Mouse (Mus musculus): Measurements from ENCODE around the gene Fmnl1. TPM values are rescaled to one million over a fixed set of nuclear protein-coding genes. Genes with fewer than 3 reads are reported as not detected.

The Fmnl1 gene
- polyA plus RNA-seq, 1 experiment from 2014 or later: 7.6 TPM

GRCm38 (mm10) chr11:103192956-103193824, 22.3 kb downstream of the Fmnl1 start:
- under 1% methylated on average over 30 of the region's 44 CpGs for WGBS
- H3K27ac ChIP-seq (ENCODE audit: low read depth, low read length): no peak overlapping the region
- peak; percentile 55 for ATAC-seq

GRCm38 (mm10) chr11:103193825-103194168, 22.9 kb downstream of the Fmnl1 start:
- peaks cover 15% of the 10 kb centered on the region for H3K4me1 ChIP-seq (ENCODE audit: control insufficient read depth, insufficient read depth, low read depth, low read length)
- ATAC-seq: no peak
- 39% methylated on average over 9 of the region's 9 CpGs for WGBS
- peaks cover 11% of the 10 kb centered on the region for H3K36me3 ChIP-seq (ENCODE audit: control insufficient read depth, insufficient read depth, low read length)
- no peak overlapping the region for H3K9ac ChIP-seq (ENCODE audit: low read depth, low read length)
- no peaks in the 10 kb centered on the region for H3K9me3 ChIP-seq (ENCODE audit: control insufficient read depth, low read length)
- no peak overlapping the region for H3K4me3 ChIP-seq (ENCODE audit: low read length)
- peaks cover 66% of the 10 kb centered on the region for H3K27me3 ChIP-seq (replicated peaks; ENCODE audit: control insufficient read depth, insufficient read depth, low read length)
- H3K27ac ChIP-seq (ENCODE audit: low read depth, low read length): no peak overlapping the region
- H3K4me2 ChIP-seq (ENCODE audit: low read length): no peak overlapping the region

More at GRCm38 (mm10) chr11:103192956-103193824, 22.3 kb downstream of the Fmnl1 start:
- Histone ChIP-seq H3K4me2 (ENCODE audit: low read length) (peak overlapping the region; percentile 45), H3K9me3 (ENCODE audit: control insufficient read depth, low read length) (no peaks in the 10 kb centered on the region), H3K4me1 (ENCODE audit: control insufficient read depth, insufficient read depth, low read depth, low read length) (peaks cover 10% of the 10 kb centered on the region), H3K4me3 (ENCODE audit: low read length) (peak overlapping the region; percentile 30), H3K36me3 (ENCODE audit: control insufficient read depth, insufficient read depth, low read length) (peaks cover 11% of the 10 kb centered on the region), H3K9ac (ENCODE audit: low read depth, low read length) (peak overlapping the region; percentile 33), H3K27me3 (replicated peaks; ENCODE audit: control insufficient read depth, insufficient read depth, low read length) (peaks cover 65% of the 10 kb centered on the region)

- H3K9ac ChIP-seq (ENCODE audit: low read depth, low read length): no peak overlapping the region
- WGBS: 85% methylated on average over 18 of the region's 18 CpGs
- H3K27me3 ChIP-seq (replicated peaks; ENCODE audit: control insufficient read depth, insufficient read depth, low read length): peaks cover 64% of the 10 kb centered on the region
- ATAC-seq: no peak
- peaks cover 7% of the 10 kb centered on the region for H3K36me3 ChIP-seq (ENCODE audit: control insufficient read depth, insufficient read depth, low read length)
- H3K9me3 ChIP-seq (ENCODE audit: control insufficient read depth, low read length): no peaks in the 10 kb centered on the region
- no peak overlapping the region for H3K4me2 ChIP-seq (ENCODE audit: low read length)
- H3K27ac ChIP-seq (ENCODE audit: low read depth, low read length): no peak overlapping the region
- no peak overlapping the region for H3K4me3 ChIP-seq (ENCODE audit: low read length)
- peaks cover 19% of the 10 kb centered on the region for H3K4me1 ChIP-seq (ENCODE audit: control insufficient read depth, insufficient read depth, low read depth, low read length)
These were observed 24.3 kb downstream of the Fmnl1 start for GRCm38 (mm10) chr11:103195236-103195635.

GRCm38 (mm10) chr11:103195656-103196055, 24.7 kb downstream of the Fmnl1 start:
- peaks cover 61% of the 10 kb centered on the region for H3K27me3 ChIP-seq (replicated peaks; ENCODE audit: control insufficient read depth, insufficient read depth, low read length)
- no peak overlapping the region for H3K9ac ChIP-seq (ENCODE audit: low read depth, low read length)
- no peak overlapping the region for H3K4me3 ChIP-seq (ENCODE audit: low read length)
- no peak overlapping the region for H3K27ac ChIP-seq (ENCODE audit: low read depth, low read length)
- no peak for ATAC-seq
- peaks cover 7% of the 10 kb centered on the region for H3K36me3 ChIP-seq (ENCODE audit: control insufficient read depth, insufficient read depth, low read length)
- WGBS: 84% methylated on average over 5 of the region's 5 CpGs
- no peaks in the 10 kb centered on the region for H3K9me3 ChIP-seq (ENCODE audit: control insufficient read depth, low read length)
- no peak overlapping the region for H3K4me2 ChIP-seq (ENCODE audit: low read length)
- peaks cover 19% of the 10 kb centered on the region for H3K4me1 ChIP-seq (ENCODE audit: control insufficient read depth, insufficient read depth, low read depth, low read length)

GRCm38 (mm10) chr11:103197340-103197739, 26.4 kb downstream of the Fmnl1 start:
- Histone ChIP-seq H3K9ac (ENCODE audit: low read depth, low read length) (no peak overlapping the region), H3K36me3 (ENCODE audit: control insufficient read depth, insufficient read depth, low read length) (peaks cover 7% of the 10 kb centered on the region), H3K4me1 (ENCODE audit: control insufficient read depth, insufficient read depth, low read depth, low read length) (peaks cover 24% of the 10 kb centered on the region), H3K4me3 (ENCODE audit: low read length) (no peak overlapping the region), H3K9me3 (ENCODE audit: control insufficient read depth, low read length) (no peaks in the 10 kb centered on the region), H3K27ac (ENCODE audit: low read depth, low read length) (no peak overlapping the region), H3K27me3 (replicated peaks; ENCODE audit: control insufficient read depth, insufficient read depth, low read length) (peaks cover 48% of the 10 kb centered on the region), H3K4me2 (ENCODE audit: low read length) (no peak overlapping the region)
- ATAC-seq: no peak
- WGBS: 95% methylated on average over 4 of the region's 4 CpGs

- H3K9ac ChIP-seq (ENCODE audit: low read depth, low read length): no peak overlapping the region; the same call in 1 of the 2 replicates
These were observed 27.4 kb downstream of the Fmnl1 start for GRCm38 (mm10) chr11:103198339-103198738.

GRCm38 (mm10) chr11:103198911-103199803, 28.2 kb downstream of the Fmnl1 start:
- H3K4me3 ChIP-seq (ENCODE audit: low read length): peak overlapping the region; percentile 50
- WGBS: 2% methylated on average over 55 of the region's 59 CpGs
- no peaks in the 10 kb centered on the region for H3K9me3 ChIP-seq (ENCODE audit: control insufficient read depth, low read length)
- H3K36me3 ChIP-seq (ENCODE audit: control insufficient read depth, insufficient read depth, low read length): peaks cover 7% of the 10 kb centered on the region
- H3K9ac ChIP-seq (ENCODE audit: low read depth, low read length): peak overlapping the region; percentile 72
- H3K4me1 ChIP-seq (ENCODE audit: control insufficient read depth, insufficient read depth, low read depth, low read length): peaks cover 17% of the 10 kb centered on the region
- H3K4me2 ChIP-seq (ENCODE audit: low read length): peak overlapping the region; percentile 88
- peaks cover 34% of the 10 kb centered on the region for H3K27me3 ChIP-seq (replicated peaks; ENCODE audit: control insufficient read depth, insufficient read depth, low read length)
- peak overlapping the region; percentile 4; the same call in 1 of the 2 replicates for H3K27ac ChIP-seq (ENCODE audit: low read depth, low read length)
- peak; percentile 83 for ATAC-seq

More at GRCm38 (mm10) chr11:103198339-103198738, 27.4 kb downstream of the Fmnl1 start:
- peaks cover 41% of the 10 kb centered on the region for H3K27me3 ChIP-seq (replicated peaks; ENCODE audit: control insufficient read depth, insufficient read depth, low read length)
- no peak for ATAC-seq
- peak overlapping the region; percentile 50; the same call in 1 of the 2 replicates for H3K4me3 ChIP-seq (ENCODE audit: low read length)
- 6% methylated on average over 13 of the region's 16 CpGs for WGBS
- peak overlapping the region; percentile 88 for H3K4me2 ChIP-seq (ENCODE audit: low read length)
- no peaks in the 10 kb centered on the region for H3K9me3 ChIP-seq (ENCODE audit: control insufficient read depth, low read length)
- H3K4me1 ChIP-seq (ENCODE audit: control insufficient read depth, insufficient read depth, low read depth, low read length): peaks cover 17% of the 10 kb centered on the region
- no peak overlapping the region for H3K27ac ChIP-seq (ENCODE audit: low read depth, low read length)
- H3K36me3 ChIP-seq (ENCODE audit: control insufficient read depth, insufficient read depth, low read length): peaks cover 7% of the 10 kb centered on the region

- ATAC-seq: peak; percentile 52
- Histone ChIP-seq H3K27me3 (replicated peaks; ENCODE audit: control insufficient read depth, insufficient read depth, low read length) (peaks cover 15% of the 10 kb centered on the region), H3K4me2 (ENCODE audit: low read length) (no peak overlapping the region), H3K4me1 (ENCODE audit: control insufficient read depth, insufficient read depth, low read depth, low read length) (peaks cover 17% of the 10 kb centered on the region), H3K36me3 (ENCODE audit: control insufficient read depth, insufficient read depth, low read length) (peaks cover under 1% of the 10 kb centered on the region; the same call in 1 of the 2 replicates), H3K27ac (ENCODE audit: low read depth, low read length) (0 out of 2 replicates have a peak overlapping the region, but pooled peaks have one; percentile 24), H3K9me3 (ENCODE audit: control insufficient read depth, low read length) (no peaks in the 10 kb centered on the region), H3K9ac (ENCODE audit: low read depth, low read length) (no peak overlapping the region), H3K4me3 (ENCODE audit: low read length) (no peak overlapping the region)
- WGBS: 6% methylated on average over 6 of the region's 6 CpGs
These were observed 30.8 kb downstream of the Fmnl1 start for GRCm38 (mm10) chr11:103201664-103202063.

- no peak for ATAC-seq
- Histone ChIP-seq H3K27me3 (replicated peaks; ENCODE audit: control insufficient read depth, insufficient read depth, low read length) (peaks cover 8% of the 10 kb centered on the region), H3K9me3 (ENCODE audit: control insufficient read depth, low read length) (no peaks in the 10 kb centered on the region), H3K9ac (ENCODE audit: low read depth, low read length) (no peak overlapping the region), H3K4me2 (ENCODE audit: low read length) (no peak overlapping the region), H3K27ac (ENCODE audit: low read depth, low read length) (no peak overlapping the region), H3K4me1 (ENCODE audit: control insufficient read depth, insufficient read depth, low read depth, low read length) (peaks cover 17% of the 10 kb centered on the region), H3K36me3 (ENCODE audit: control insufficient read depth, insufficient read depth, low read length) (no peaks in the 10 kb centered on the region), H3K4me3 (ENCODE audit: low read length) (no peak overlapping the region)
These were observed 31.5 kb downstream of the Fmnl1 start for GRCm38 (mm10) chr11:103202376-103202775.

Measured in hindbrain, embryonic 16.5 days (tissue).